Mouse (Mus musculus) cerebellum, adult 2 months (tissue): Measurements from ENCODE around the gene Gm10229.

Experiments used
- CTCF ChIP-seq: fragments of 200-500 bp; IDR thresholded peaks from 2 replicates; pipeline ENCODE4 v1.5.1; 2011; ENCODE audit warnings: low read depth, mild to moderate bottlenecking, control low read depth, low read length, moderate library complexity, borderline replicate concordance; ENCODE audit not compliant: insufficient read depth
- POLR2A ChIP-seq: fragments of 200-500 bp; IDR thresholded peaks from 2 replicates; pipeline ENCODE4 v1.6.1; 2011; ENCODE audit warnings: low read length, control low read depth, borderline replicate concordance; ENCODE audit not compliant: insufficient read depth

DNA sequence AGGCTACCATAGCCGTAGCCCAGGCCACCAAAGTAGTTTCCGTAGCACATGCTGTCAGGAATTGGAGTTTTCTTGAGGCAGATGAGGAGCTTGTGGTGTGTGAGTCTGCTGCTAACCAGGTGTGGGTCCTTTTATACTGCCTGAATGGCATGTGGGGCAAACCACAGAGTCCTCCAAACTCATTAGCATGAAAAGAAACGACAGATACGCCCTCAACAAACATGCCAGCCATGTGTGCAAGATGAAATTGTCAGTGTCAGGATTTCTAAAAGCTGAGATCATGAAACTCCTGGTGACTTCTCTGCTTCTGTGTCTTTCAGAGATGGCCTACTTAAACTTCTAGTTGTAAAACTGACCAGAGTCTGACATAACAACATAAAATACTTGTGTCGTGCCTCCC is 4.4 kb upstream of the Gm10229 start, which contains the start of gene Krtap22-2:
- TF ChIP-seq CTCF (no peak), POLR2A (no peak)
